ENCODE assay signal across 35 mouse cellular contexts in the genomic region with DNA sequence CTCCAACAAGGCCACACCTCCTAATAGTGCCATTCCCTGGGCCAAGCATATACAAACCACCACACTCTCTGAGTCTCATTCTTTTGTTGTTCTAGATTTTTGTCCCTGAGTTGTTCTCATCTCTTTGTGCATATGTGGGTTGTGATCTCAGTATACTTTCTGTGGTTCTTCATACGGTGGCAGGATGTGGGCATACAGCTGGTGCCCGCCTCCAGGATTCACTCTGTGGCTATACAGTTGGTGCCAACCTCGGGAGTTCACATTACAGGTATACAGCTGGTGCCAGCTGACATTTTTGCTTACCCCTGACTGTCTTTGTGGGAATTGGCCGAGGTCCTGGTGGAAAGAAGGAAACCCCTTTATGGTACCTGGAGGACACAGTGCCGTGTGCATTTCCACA. TPM values are rescaled to one million over a fixed set of nuclear protein-coding genes. Genes with fewer than 3 reads are reported as not detected.
"Had no signal": no experiment of that assay in that cellular context is flagged by ENCODE, and none has a peak within 500 bp of the region (broad histone marks: within the 10 kb centered on the region; RNA-seq: fewer than 3 reads in every experiment).

No protein-coding gene starts in this region.

- ATAC-seq: liver, embryonic 12.5 days; liver, postnatal 0 days; lung, postnatal 0 days; midbrain, embryonic 13.5 days; midbrain, embryonic 15.5 days; midbrain, embryonic 16.5 days had no signal

- DNase-seq: left cerebral cortex, postnatal 4 days; liver; liver, embryonic 13.5 days; liver, postnatal 0 days; lung, adult 18-20 months; lung, adult 2 months; lung, embryonic 14.5 days; lung, postnatal 10 days; lung, postnatal 14 days; lung, postnatal 36 days; lung, postnatal 4 days; midbrain, embryonic 14.5 days had no signal

- H3K27ac ChIP-seq: limb, embryonic 10.5 days; limb, embryonic 12.5 days; limb, embryonic 13.5 days; limb, embryonic 15.5 days; liver, embryonic 12.5 days; liver, embryonic 13.5 days; liver, embryonic 14.5 days; liver, embryonic 15.5 days; lung, embryonic 15.5 days; macrophage; midbrain, embryonic 10.5 days; midbrain, embryonic 12.5 days; midbrain, embryonic 13.5 days; midbrain, embryonic 15.5 days; neural tube, embryonic 12.5 days had no signal

- H3K4me3 ChIP-seq: limb, embryonic 10.5 days; limb, embryonic 12.5 days; limb, embryonic 13.5 days; limb, embryonic 15.5 days; liver, embryonic 12.5 days; liver, embryonic 13.5 days; liver, embryonic 15.5 days; lung, embryonic 15.5 days; megakaryocyte, embryonic 14.5 days; midbrain, embryonic 10.5 days; midbrain, embryonic 12.5 days; midbrain, embryonic 13.5 days; midbrain, embryonic 15.5 days; myocyte; neural tube, embryonic 12.5 days had no signal

RNA-seq across cellular contexts. Expression of gene Tmem132b, which starts 53.6 kb away (rescaled TPM):
- total RNA-seq: liver, adult 2 months; megakaryocyte progenitor cell, adult 5-6 weeks; megakaryocyte-erythroid progenitor cell, adult 5-6 weeks had no signal
- polyA plus RNA-seq: liver, adult 2 months; liver, embryonic 14.5 days; liver, embryonic 15.5 days; liver, embryonic 16.5 days; liver, postnatal 0 days; lung, embryonic 14.5 days; lung, embryonic 16.5 days; lung, postnatal 0 days; macrophage had no signal
